Mouse (Mus musculus) adrenal gland, adult (tissue): Measurements from ENCODE around the gene 0610037L13Rik.

ENCODE experiments used
- DNase-seq, 2 experiments: peaks; one replicate each; pipeline ENCODE4 v3.0.0; 2022 to 2023; ENCODE audit warnings: low spot score in 1 of 2; ENCODE audit not compliant: inconsistent age in 2 of 2

The 0610037L13Rik gene

DNA sequence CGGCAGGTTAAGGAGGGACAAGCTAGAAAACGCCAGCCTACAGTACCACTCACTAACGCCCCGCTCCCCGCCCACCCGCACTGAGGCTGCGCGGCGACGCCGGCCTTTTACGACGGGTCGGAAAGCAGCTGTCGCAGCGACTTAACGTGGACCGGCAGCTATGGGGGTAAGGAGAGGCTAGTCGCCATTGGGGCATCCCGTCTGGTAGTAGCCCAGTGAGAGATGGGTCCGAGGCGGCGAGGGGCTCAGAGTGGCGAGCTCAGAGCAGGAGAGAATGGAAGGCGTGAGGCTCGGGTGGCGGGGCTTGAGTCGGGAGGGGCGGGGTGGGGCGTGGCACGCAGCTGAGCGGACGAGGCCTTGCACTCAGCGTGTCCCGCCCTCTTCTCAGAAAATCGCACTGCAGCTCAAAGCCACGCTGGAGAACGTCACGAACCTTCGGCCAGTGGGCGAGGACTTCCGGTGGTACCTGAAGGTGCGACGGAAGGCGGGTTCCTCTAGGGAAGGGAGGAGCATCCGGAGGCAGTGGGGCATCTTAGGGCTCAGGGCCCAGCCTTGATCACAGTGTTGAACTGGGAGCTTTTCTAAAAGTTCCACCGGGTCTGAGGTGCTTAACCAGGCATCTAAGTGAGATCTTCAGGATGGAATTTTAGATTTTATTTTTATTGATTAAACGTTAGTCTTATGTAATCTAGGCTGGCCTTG, at the start of gene 0610037L13Rik:
0610037L13Rik (plus strand) TSS at position 83 of the 702 bp plus-strand sequence.
- peak; percentile 97 for DNase-seq

GRCm38 (mm10) chr4:107843687-107844086, 45.9 kb upstream of the 0610037L13Rik start:
- DNase-seq = no peak

GRCm38 (mm10) chr4:107844971-107845370, 44.6 kb upstream of the 0610037L13Rik start:
- peak; percentile 55 to 89 for DNase-seq

GRCm38 (mm10) chr4:107846795-107847194, 42.8 kb upstream of the 0610037L13Rik start:
- DNase-seq = no peak

- DNase-seq = peak; percentile 24 to 65
These were observed 41.1 kb upstream of the 0610037L13Rik start for GRCm38 (mm10) chr4:107848546-107848945.

- DNase-seq = no peak
These were observed 40.0 kb upstream of the 0610037L13Rik start for GRCm38 (mm10) chr4:107849621-107850020.

DNA sequence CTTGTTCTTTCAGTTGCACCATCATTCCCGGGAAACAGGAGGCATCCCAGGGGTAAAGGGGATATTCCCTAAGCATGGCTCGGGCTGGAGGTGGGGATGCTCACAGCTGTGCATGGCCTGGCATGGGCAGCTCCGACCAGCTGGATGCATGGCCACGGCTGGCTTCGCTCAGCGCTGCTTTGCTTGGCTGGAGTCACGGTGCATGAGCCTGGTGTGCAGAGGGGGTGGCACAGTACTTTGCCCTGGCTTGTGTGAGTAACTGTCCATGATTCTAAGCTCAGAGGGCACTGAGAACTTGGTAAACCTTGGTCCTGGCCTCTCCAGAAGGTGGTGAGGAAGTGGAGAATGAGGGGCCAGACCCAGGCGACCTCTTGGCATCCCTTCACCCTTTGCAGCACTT, 39.5 kb upstream of the 0610037L13Rik start:
- no peak for DNase-seq

- no peak for DNase-seq
These were observed 36.3 kb upstream of the 0610037L13Rik start for GRCm38 (mm10) chr4:107853333-107853732.

- no peak for DNase-seq
These were observed 35.8 kb upstream of the 0610037L13Rik start for GRCm38 (mm10) chr4:107853836-107854235.

GRCm38 (mm10) chr4:107856958-107857686, 32.5 kb upstream of the 0610037L13Rik start:
- DNase-seq = no peak

- no peak for DNase-seq
These were observed 30.6 kb upstream of the 0610037L13Rik start for GRCm38 (mm10) chr4:107858995-107859394.

- no peak for DNase-seq
These were observed 24.7 kb upstream of the 0610037L13Rik start for GRCm38 (mm10) chr4:107864866-107865265.

DNA sequence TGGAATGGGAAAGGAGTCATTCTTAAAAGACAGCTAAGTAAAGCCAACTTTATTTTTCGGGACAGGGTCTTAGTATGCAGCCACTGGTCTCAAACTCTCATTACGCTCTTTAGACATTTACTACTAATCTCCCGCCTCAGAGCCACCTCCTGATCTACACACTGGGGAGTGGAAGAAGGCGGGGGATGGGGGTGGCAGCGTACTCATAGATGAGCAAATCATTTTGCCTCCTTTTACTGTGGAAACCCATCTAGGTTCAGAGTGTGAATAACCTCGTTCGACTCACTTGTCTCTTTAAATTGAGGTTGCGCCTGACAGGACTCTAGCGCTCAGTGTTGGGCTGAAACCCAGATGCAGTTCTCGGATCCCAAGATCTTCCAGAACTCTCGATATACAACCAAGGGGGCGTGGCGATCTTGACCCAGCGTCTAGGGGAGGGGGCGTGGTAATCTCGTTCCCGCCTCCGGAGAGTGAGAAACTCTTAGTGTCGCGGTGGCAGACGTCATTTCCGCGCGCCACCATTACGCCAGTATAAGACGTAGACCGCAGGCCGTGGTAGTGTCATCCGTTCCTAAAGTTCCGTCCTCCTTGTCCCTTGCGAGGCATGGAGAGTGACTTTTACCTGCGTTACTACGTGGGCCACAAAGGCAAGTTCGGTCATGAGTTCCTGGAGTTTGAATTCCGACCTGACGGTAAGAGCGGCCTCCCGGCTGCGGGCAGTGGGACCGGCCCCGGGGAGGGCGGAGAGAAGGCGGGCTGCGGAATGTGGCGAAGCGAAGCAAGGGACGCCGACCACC, 10.2 kb upstream of the 0610037L13Rik start, which contains the start of gene Magoh:
Magoh (plus strand) TSS at position 502 of the 797 bp plus-strand sequence.
- peak; percentile 96 to 99 for DNase-seq

GRCm38 (mm10) chr4:107881631-107882030, 8.0 kb upstream of the 0610037L13Rik start:
- DNase-seq = no peak

DNA sequence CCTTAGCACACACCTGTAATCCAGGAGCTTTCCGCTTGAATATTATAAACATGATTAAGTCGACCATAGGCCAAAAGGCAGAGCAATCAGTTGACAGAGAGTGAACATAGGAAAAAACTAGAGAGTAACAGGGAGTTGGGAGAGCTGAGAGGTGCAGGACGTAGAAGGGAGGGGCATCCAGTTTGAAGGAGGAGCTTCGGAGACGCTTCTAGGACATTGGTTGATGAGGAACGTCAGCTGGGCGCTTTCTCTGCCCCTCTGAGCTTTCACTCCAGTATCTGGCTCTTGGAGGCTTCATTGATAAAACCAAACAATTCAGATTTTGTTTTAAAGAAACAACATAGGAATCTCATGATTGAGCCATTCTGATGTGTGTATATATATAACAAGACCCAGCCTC, 3.2 kb upstream of the 0610037L13Rik start:
- DNase-seq = no peak

- no peak for DNase-seq
These were observed 255 bp upstream of the 0610037L13Rik start for GRCm38 (mm10) chr4:107889385-107889730.

DNA sequence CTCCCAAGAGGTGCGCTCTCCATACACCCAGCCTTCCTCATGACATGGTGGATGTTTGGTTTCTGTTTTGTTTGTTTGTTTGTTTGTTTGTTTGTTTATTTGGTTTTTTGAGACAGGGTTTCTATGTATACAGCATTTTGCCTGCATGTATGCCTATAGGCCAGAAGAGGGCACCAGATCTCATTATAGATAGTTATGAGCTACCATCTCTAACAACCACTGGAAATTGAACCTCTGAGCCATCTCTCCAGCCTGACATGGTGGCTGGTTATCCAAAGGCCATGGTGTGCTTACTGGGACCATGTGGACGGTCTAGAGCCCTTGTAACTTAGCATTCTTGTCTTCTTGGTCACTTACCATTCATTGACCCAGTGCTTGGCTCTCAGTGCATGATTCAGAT, 3.0 kb downstream of the 0610037L13Rik start:
- peak in 1 of 2 experiments; percentile 40 for DNase-seq

- DNase-seq = no peak
These were observed 9.8 kb downstream of the 0610037L13Rik start for GRCm38 (mm10) chr4:107899211-107899927.

GRCm38 (mm10) chr4:107900206-107900605, 10.6 kb downstream of the 0610037L13Rik start:
- DNase-seq = peak in 1 of 2 experiments; percentile 36

DNA sequence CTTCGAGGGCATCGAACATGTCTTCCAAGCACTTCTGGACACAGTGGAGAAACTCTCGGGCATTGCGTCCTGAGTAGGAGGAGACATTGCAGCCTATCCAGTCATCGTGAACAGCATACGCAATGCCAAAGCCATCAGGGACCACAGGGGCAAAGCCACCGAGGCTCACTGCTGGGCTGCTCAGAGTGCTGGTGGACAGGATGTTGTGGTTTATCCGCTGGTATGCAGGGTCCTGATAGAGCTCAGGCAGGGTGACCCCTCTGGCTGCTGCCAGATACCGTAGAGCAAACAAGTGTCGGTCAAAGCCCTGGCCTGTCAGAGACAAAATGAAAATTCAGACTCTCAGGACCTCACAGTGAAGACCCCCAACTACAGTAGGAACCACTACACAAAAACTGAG, 14.6 kb downstream of the 0610037L13Rik start:
- no peak for DNase-seq

DNA sequence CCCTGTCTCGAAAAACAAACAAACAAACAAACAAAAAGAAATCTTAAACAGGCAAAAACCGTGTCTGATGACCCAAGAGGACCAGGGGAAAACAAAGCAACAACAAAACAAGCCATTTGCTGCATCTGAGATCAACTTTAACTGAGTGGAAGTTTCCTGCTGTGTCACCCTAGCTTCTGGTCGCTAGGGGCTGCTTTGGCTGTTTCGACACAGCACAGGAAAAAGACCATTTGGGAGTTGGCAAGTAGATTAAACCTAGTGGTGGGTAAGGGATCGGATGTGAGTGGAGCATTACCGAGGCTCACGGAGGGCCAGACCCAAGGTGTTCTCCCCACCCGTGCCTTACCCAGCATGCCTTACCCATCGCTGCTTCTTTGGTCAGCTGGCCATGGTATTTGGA, 16.9 kb downstream of the 0610037L13Rik start:
- no peak for DNase-seq
